Comparison of ENCODE assay signal across 17 mouse cellular contexts in the genomic region with DNA sequence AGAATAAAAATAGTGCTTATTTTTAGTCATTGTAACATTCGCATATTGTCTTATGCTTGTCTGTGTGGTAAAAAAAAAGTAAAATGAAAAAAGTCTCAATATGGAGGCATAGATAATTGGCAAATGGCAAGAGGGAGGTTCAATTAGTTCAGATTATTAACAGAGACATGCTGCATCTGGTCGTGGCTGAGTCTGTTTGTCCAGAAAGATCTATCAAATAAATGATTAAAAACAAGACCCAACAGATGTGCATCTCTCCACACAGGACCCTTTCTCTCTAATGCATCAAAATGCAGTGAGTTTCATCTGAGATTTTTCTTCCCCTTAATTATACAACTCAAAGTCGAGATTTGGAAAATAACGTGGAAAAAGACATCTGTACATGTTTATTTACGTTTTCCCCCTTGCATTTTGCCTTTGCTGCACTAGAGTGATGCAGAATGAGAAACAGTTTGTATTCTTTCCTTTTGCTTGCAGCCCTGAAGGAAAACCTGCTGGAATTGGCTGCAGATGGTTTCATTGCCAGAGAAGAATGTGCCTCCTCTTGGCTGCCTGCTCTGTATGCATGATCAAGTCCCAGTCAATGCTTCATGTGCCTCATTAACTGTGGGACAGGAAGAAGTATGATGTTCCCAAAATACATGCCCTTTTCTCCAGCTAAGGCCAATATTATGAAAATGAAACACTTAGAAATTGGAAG.
A peak's percentile ranks its signal among the peaks of the same experiment; 100 is the strongest.
DNase-seq lines count a peak whose midpoint lies in the region; ATAC-seq and TF ChIP-seq lines count a peak whose summit lies in the region.
"Had no signal": no experiment of that assay in that cellular context is flagged by ENCODE, and none has a peak within 500 bp of the region (broad histone marks: within the 10 kb centered on the region; RNA-seq: fewer than 3 reads in every experiment).

No protein-coding gene starts in this region.

- H3K4me3 ChIP-seq in lung, embryonic 14.5 days (ENCODE audit: low read depth, low read length): no peak overlapping the region
- no peak overlapping the region for H3K4me3 ChIP-seq in embryonic facial prominence, embryonic 14.5 days (ENCODE audit: low read depth, low read length)
- H3K4me3 ChIP-seq in hindbrain, postnatal 0 days (ENCODE audit: low read length): no peak overlapping the region
- no peak overlapping the region for H3K4me3 ChIP-seq in heart, embryonic 12.5 days
- H3K4me3 ChIP-seq: embryonic facial prominence, embryonic 13.5 days; heart, embryonic 13.5 days; myocyte had no signal

- H3K4me1 ChIP-seq in lung, embryonic 14.5 days (ENCODE audit: insufficient read depth): no peaks in the 10 kb centered on the region
- no peaks in the 10 kb centered on the region for H3K4me1 ChIP-seq in embryonic facial prominence, embryonic 14.5 days (ENCODE audit: control insufficient read depth, insufficient read depth, low read length)
- no peaks in the 10 kb centered on the region for H3K4me1 ChIP-seq in hindbrain, postnatal 0 days (ENCODE audit: insufficient read depth, low read length)
- no peaks in the 10 kb centered on the region for H3K4me1 ChIP-seq in heart, embryonic 12.5 days (replicated peaks)
- H3K4me1 ChIP-seq: embryonic facial prominence, embryonic 13.5 days had no signal

- peak; percentile 89 for ATAC-seq in lung, embryonic 14.5 days (ENCODE audit: insufficient read depth)
- ATAC-seq in embryonic facial prominence, embryonic 14.5 days (ENCODE audit: low read depth): no peak
- ATAC-seq in hindbrain, postnatal 0 days: no peak
- ATAC-seq in heart, embryonic 12.5 days (ENCODE audit: insufficient number of reproducible peaks, low FRiP score): no peak
- ATAC-seq: Patski had no signal

- H3K9ac ChIP-seq in lung, embryonic 14.5 days: no peak overlapping the region
- no peak overlapping the region for H3K9ac ChIP-seq in embryonic facial prominence, embryonic 14.5 days (ENCODE audit: low read depth, low read length)
- no peak overlapping the region for H3K9ac ChIP-seq in hindbrain, postnatal 0 days (replicated peaks; ENCODE audit: low read length)
- H3K9ac ChIP-seq in heart, embryonic 12.5 days: no peak overlapping the region
- H3K9ac ChIP-seq: embryonic facial prominence, embryonic 13.5 days; heart, embryonic 13.5 days had no signal

- no peaks in the 10 kb centered on the region for H3K9me3 ChIP-seq in lung, embryonic 14.5 days (ENCODE audit: low read depth, low read length)
- H3K9me3 ChIP-seq in embryonic facial prominence, embryonic 14.5 days (ENCODE audit: control insufficient read depth, low read length): no peaks in the 10 kb centered on the region
- no peaks in the 10 kb centered on the region for H3K9me3 ChIP-seq in hindbrain, postnatal 0 days (ENCODE audit: low read length)
- no peaks in the 10 kb centered on the region for H3K9me3 ChIP-seq in heart, embryonic 12.5 days (replicated peaks)
- H3K9me3 ChIP-seq: embryonic facial prominence, embryonic 13.5 days; heart, embryonic 13.5 days had no signal

- H3K36me3 ChIP-seq in lung, embryonic 14.5 days (ENCODE audit: insufficient read depth): no peaks in the 10 kb centered on the region
- H3K36me3 ChIP-seq in embryonic facial prominence, embryonic 14.5 days (ENCODE audit: control insufficient read depth, insufficient read depth, low read length): no peaks in the 10 kb centered on the region
- H3K36me3 ChIP-seq in hindbrain, postnatal 0 days (ENCODE audit: insufficient read depth, low read length): no peaks in the 10 kb centered on the region
- no peaks in the 10 kb centered on the region for H3K36me3 ChIP-seq in heart, embryonic 12.5 days
- H3K36me3 ChIP-seq: embryonic facial prominence, embryonic 13.5 days; heart, embryonic 13.5 days had no signal

- H3K27me3 ChIP-seq in lung, embryonic 14.5 days (ENCODE audit: insufficient read depth, low read length): no peaks in the 10 kb centered on the region
- H3K27me3 ChIP-seq in embryonic facial prominence, embryonic 14.5 days (replicated peaks; ENCODE audit: control insufficient read depth, insufficient read depth, low read length): no peaks in the 10 kb centered on the region
- no peaks in the 10 kb centered on the region for H3K27me3 ChIP-seq in hindbrain, postnatal 0 days (ENCODE audit: insufficient read depth, low read length)
- H3K27me3 ChIP-seq in heart, embryonic 12.5 days (replicated peaks): no peaks in the 10 kb centered on the region
- H3K27me3 ChIP-seq: CH12.LX; embryonic facial prominence, embryonic 13.5 days; heart, embryonic 13.5 days had no signal

- no peak for TF ChIP-seq CTCF in lung, embryonic 14.5 days (IDR thresholded peaks at IDR 0.05; ENCODE audit: low read depth)
- TF ChIP-seq CTCF in hindbrain, postnatal 0 days (IDR thresholded peaks at IDR 0.05; ENCODE audit: low read depth): no peak

- 34% methylated on average over 5 of the region's 5 CpGs for WGBS in lung, embryonic 14.5 days
- WGBS in embryonic facial prominence, embryonic 14.5 days: 48% methylated on average over 5 of the region's 5 CpGs
- 40% methylated on average over 5 of the region's 5 CpGs for WGBS in hindbrain, postnatal 0 days
- 64% methylated on average over 5 of the region's 5 CpGs for WGBS in heart, embryonic 12.5 days

- DNase-seq in lung, embryonic 14.5 days: peak; percentile 68
- no peak for DNase-seq in lung, postnatal 10 days
- DNase-seq in brain, adult 2 months (ENCODE audit: low read depth, low spot score): peak; percentile 7
- peak; percentile 64 for DNase-seq in embryonic facial prominence, embryonic 14.5 days (ENCODE audit: low spot score)
- peak; percentile 49 for DNase-seq in hindbrain, postnatal 0 days (ENCODE audit: low spot score)
- DNase-seq in spleen, postnatal 14 days (ENCODE audit: low spot score in 2 of 2): no peak
- DNase-seq in kidney, postnatal 10 days: no peak
- DNase-seq: cerebellum, adult 9-10 months; gastrocnemius, postnatal 25 days; kidney, adult 8-10 months had no signal

- H3K27ac ChIP-seq in lung, embryonic 14.5 days (ENCODE audit: low read depth): no peak overlapping the region
- no peak overlapping the region for H3K27ac ChIP-seq in embryonic facial prominence, embryonic 14.5 days (replicated peaks; ENCODE audit: low read depth, low read length)
- H3K27ac ChIP-seq in hindbrain, postnatal 0 days: no peak overlapping the region
- no peak overlapping the region for H3K27ac ChIP-seq in heart, embryonic 12.5 days (ENCODE audit: poor library complexity, severe bottlenecking)
- H3K27ac ChIP-seq: embryonic facial prominence, embryonic 13.5 days; heart, embryonic 13.5 days; macrophage had no signal

- H3K4me2 ChIP-seq in lung, embryonic 14.5 days: no peak overlapping the region
- H3K4me2 ChIP-seq in embryonic facial prominence, embryonic 14.5 days (ENCODE audit: low read depth, low read length): no peak overlapping the region
- H3K4me2 ChIP-seq in hindbrain, postnatal 0 days (ENCODE audit: low read depth, low read length): no peak overlapping the region
- H3K4me2 ChIP-seq in heart, embryonic 12.5 days: no peak overlapping the region
- H3K4me2 ChIP-seq: embryonic facial prominence, embryonic 13.5 days; heart, embryonic 13.5 days had no signal

Comparison
In these comparisons a context has a peak if more than half of its experiments do, and no peak if none do; other contexts are left out.
1. DNase-seq: peak in lung, embryonic 14.5 days (single experiment), brain, adult 2 months (single experiment), embryonic facial prominence, embryonic 14.5 days (single experiment) and hindbrain, postnatal 0 days (single experiment); none in lung, postnatal 10 days (single experiment), spleen, postnatal 14 days (0 of 2) and kidney, postnatal 10 days (single experiment).